Mouse (Mus musculus) hindbrain, postnatal 0 days (tissue): ENCODE results near the gene Fads2. TPM values are rescaled to one million over a fixed set of nuclear protein-coding genes. Genes with fewer than 3 reads are reported as not detected.

Experiments
- ATAC-seq: fragments of 200-750 bp; cut with Nextera tagmentation; 2 replicates; pipeline ENCODE4 v1.8.0; 2017; ENCODE audit warnings: mild to moderate bottlenecking, moderate TSS enrichment, moderate library complexity
- DNase-seq: peaks from one replicate; pipeline ENCODE4 v3.0.0-alpha.2; 2015; ENCODE audit warnings: low spot score
- H3K27ac ChIP-seq: fragments of 300-500 bp; sonication (generic); 2 replicates; pipeline ENCODE4 v1.5.1; 2014; ENCODE audit warnings: mild to moderate bottlenecking
- H3K27me3 ChIP-seq: fragments of 300-500 bp; sonication (generic); 2 replicates; pipeline ENCODE4 v1.6.1; 2014; ENCODE audit warnings: low read length, mixed read lengths; ENCODE audit not compliant: insufficient read depth
- H3K36me3 ChIP-seq: fragments of 300-500 bp; sonication (generic); 2 replicates; pipeline ENCODE4 v1.6.1; 2014; ENCODE audit warnings: low read length, mixed read lengths; ENCODE audit not compliant: insufficient read depth
- H3K4me1 ChIP-seq: fragments of 300-500 bp; sonication (generic); 2 replicates; pipeline ENCODE4 v1.6.1; 2014; ENCODE audit warnings: antibody characterized with exemption, low read length, mixed read lengths; ENCODE audit not compliant: insufficient read depth
- H3K4me2 ChIP-seq: fragments of 300-500 bp; sonication (generic); 2 replicates; pipeline ENCODE4 v1.6.1; 2014; ENCODE audit warnings: low read depth, mild to moderate bottlenecking, low read length, moderate library complexity, mixed read lengths
- H3K4me3 ChIP-seq: fragments of 300-500 bp; sonication (generic); 2 replicates; pipeline ENCODE4 v1.5.1; 2014; ENCODE audit warnings: low read length
- H3K9ac ChIP-seq: fragments of 300-500 bp; sonication (generic); replicated peaks from 2 replicates; pipeline ENCODE4 v1.6.1; 2014; ENCODE audit warnings: mild to moderate bottlenecking, low read length, moderate library complexity, mixed read lengths
- H3K9me3 ChIP-seq: fragments of 300-500 bp; sonication (generic); 2 replicates; pipeline ENCODE4 v1.6.1; 2016; ENCODE audit warnings: low read length, mixed read lengths
- CTCF ChIP-seq: IDR thresholded peaks from 2 replicates; pipeline ENCODE4 v1.5.1; 2016; ENCODE audit warnings: antibody characterized with exemption, control low read depth, low read depth
- whole genome bisulfite sequencing: fragments of 180-500 bp; shearing (Covaris S2); extraction: QIAGEN DNeasy Blood & Tissue Kit; methylation state at CpG from one replicate; pipeline ENCODE4 v1.1.7; 2014; 5-methylcytosine and 5-hydroxymethylcytosine counted together
- polyA plus RNA-seq: library from polyadenylated mRNA; unstranded; fragments of >200 nt; fragmentation: Nextera tagmentation; extraction: Ambion mirVana; gene quantifications from 2 replicates; pipeline ENCODE4 v1.2.1, GENCODE M21; 2015
- total RNA-seq: library from RNA; depleted of rRNA; stranded (reverse); fragments of >200 nt; gene quantifications from 2 replicates; pipeline ENCODE4 v1.2.3, GENCODE M21; 2014

Fads2 gene
- total and polyA plus RNA-seq, 2 experiments from 2014 or later = 260 to 330 TPM

DNA sequence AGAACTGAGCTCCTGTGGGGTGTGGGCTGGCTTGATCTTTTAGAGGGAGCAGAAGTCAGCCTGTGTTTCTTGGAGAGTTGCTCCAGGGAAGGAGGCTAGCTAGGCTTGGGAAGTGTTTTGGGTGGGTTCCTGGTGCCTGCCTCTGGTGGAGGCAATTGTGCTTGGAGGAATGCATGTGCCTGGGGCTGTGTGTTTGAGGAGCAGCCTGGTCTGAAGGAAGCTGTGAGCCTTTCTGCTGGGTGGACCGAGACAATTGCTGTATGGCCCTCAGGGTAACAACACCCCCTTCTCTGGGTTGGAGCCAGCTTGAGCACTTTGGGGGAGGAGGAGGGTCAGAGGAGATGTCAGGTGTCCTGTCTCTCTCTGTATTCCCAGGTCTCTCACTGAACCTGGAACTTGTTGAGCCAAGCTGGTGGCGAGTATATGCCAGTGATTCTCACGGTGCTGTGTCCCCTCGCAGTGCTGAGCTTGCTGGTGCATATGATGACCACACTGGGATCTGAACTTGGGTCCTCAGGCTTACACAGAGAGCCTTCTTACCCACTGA is 82.3 kb downstream of the Fads2 start:
- H3K27ac ChIP-seq = no peak overlapping the region
- ATAC-seq = no peak
- DNase-seq = no peak
- H3K9ac ChIP-seq = peak overlapping the region; percentile 60; the same call in 1 of the 2 replicates
- no peaks in the 10 kb centered on the region for H3K27me3 ChIP-seq
- H3K9me3 ChIP-seq = no peaks in the 10 kb centered on the region
- no peaks in the 10 kb centered on the region for H3K36me3 ChIP-seq
- TF ChIP-seq CTCF = no peak
- peak overlapping the region; percentile 96 for H3K4me2 ChIP-seq
- H3K4me1 ChIP-seq = peaks cover 17% of the 10 kb centered on the region
- WGBS = 72% methylated on average over 4 of the region's 4 CpGs
- peak overlapping the region; percentile 67 for H3K4me3 ChIP-seq

DNA sequence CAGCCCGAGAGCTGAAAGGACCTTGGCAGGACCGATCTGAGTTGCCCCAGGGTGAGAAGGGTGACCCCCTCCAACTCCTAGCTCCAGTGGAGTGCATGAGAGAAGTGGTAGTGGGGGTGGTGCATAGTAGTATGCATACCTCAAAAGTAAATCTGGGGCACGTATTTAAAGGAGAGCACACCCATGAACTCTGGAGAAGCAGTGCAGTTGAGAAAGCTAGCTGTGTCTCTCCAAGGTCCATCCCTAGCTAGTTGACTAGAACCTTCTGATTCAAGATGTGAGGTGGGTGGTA is 83.1 kb downstream of the Fads2 start:
- 7% methylated on average over 3 of the region's 3 CpGs for WGBS
- DNase-seq = no peak
- Histone ChIP-seq H3K27me3 (no peaks in the 10 kb centered on the region), H3K27ac (peak overlapping the region; percentile 51; the same call in 1 of the 2 replicates), H3K4me3 (peak overlapping the region; percentile 67), H3K4me2 (peak overlapping the region; percentile 96), H3K9me3 (no peaks in the 10 kb centered on the region), H3K36me3 (no peaks in the 10 kb centered on the region), H3K4me1 (peaks cover 17% of the 10 kb centered on the region), H3K9ac (peak overlapping the region; percentile 60)
- TF ChIP-seq CTCF = no peak
- no peak for ATAC-seq

DNA sequence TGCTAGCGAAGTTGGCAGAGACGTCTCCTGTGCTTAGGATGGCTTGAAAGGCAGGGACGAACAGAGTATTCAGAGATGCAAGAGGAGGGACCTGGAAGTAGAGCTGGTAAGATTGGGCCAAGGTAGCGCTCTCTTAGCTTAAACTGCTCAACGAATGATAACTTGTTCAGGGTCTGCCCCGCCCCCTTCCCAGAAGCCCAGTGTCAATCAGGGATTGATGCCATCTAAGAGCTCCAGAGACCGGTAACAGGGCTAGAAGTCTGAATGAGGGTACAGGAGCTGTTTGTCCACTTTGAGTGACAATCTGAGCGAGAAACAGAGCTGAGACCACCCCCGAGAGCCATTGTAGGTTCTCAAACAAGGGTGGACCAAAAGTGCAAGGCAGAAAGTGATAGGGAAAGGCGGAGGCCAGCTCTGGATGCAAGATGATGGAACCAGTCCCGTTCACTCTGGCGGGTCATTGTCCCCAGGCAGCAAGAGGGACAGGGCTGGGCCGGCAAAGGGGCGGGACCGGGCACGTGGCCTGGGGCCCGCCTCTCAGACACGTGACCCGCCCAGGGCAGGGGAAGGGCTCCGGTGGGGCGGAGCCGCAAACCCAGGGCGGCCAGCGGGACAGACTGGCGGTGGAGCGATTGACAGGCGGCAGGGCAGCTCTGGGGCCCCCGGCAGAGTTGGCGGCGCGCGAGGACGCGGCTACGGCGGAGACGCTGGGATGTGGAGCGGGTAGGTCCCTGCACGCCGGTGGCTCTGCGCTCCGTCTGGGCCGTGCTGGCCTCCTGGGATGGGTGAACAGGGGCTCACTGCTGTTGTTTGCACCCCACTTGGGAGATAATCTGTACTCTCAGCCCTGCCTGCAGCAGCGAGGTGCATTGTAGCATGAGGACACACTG is 83.7 kb downstream of the Fads2 start:
- H3K4me2 ChIP-seq = peak overlapping the region; percentile 96
- DNase-seq = peak; percentile 86
- peak; percentile 95 for ATAC-seq
- H3K36me3 ChIP-seq = no peaks in the 10 kb centered on the region
- peaks cover 17% of the 10 kb centered on the region for H3K4me1 ChIP-seq
- H3K27ac ChIP-seq = peak overlapping the region; percentile 51; the same call in 1 of the 2 replicates
- WGBS = 5% methylated on average over 42 of the region's 44 CpGs
- peak overlapping the region; percentile 60 for H3K9ac ChIP-seq
- H3K4me3 ChIP-seq = peak overlapping the region; percentile 67
- no peaks in the 10 kb centered on the region for H3K27me3 ChIP-seq
- TF ChIP-seq CTCF = no peak
- no peaks in the 10 kb centered on the region for H3K9me3 ChIP-seq

DNA sequence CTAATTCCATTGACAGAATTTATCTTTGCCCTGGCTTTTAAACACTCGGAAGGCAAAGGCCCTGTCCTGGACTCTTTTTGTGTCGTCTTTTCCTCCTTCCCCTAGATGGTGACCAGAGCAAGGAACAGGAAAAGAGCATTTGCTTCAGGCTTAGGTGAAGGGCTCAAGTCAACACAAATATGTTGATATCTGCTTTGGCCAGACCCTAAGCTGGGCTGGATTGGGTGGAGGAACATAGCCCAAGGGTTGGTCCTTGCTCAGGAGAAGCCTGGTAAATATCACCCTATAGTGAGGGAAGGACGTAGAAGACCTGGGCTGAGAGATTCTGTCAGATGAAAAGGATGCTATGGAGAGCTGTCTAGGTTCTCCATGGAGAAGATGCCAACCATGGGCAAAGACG is 85.4 kb downstream of the Fads2 start:
- WGBS = 89% methylated on average over 4 of the region's 4 CpGs
- no peak for ATAC-seq
- peaks cover 17% of the 10 kb centered on the region for H3K4me1 ChIP-seq
- H3K36me3 ChIP-seq = no peaks in the 10 kb centered on the region
- no peak overlapping the region for H3K9ac ChIP-seq
- H3K27me3 ChIP-seq = no peaks in the 10 kb centered on the region
- H3K9me3 ChIP-seq = no peaks in the 10 kb centered on the region
- no peak for DNase-seq
- H3K27ac ChIP-seq = no peak overlapping the region
- H3K4me2 ChIP-seq = no peak overlapping the region
- no peak overlapping the region for H3K4me3 ChIP-seq
- TF ChIP-seq CTCF = no peak

DNA sequence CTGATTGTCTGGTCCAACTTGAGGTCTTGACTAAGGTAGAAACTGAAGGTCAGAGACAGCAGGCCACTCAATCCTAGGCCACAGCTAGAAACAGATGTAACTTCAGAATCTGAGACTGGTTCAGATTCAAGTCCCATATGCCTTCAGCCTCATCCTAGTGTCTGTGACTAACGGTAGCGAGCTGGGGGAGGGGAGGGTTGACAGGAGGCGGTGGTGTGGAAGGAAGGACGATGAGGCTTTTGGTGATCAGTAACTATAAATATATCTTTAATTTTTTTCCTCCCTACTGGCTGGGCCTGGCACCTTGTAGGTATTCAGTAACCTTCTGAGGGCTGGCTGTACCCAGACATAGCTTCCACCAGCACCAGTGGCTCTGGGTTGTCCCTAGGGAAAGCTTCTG is 86.1 kb downstream of the Fads2 start:
- no peaks in the 10 kb centered on the region for H3K9me3 ChIP-seq
- DNase-seq (no peak), ATAC-seq (no peak)
- no peak for TF ChIP-seq CTCF
- H3K27ac ChIP-seq = no peak overlapping the region
- no peak overlapping the region for H3K4me2 ChIP-seq
- 75% methylated on average over 4 of the region's 4 CpGs for WGBS
- H3K9ac ChIP-seq = no peak overlapping the region
- H3K27me3 ChIP-seq = no peaks in the 10 kb centered on the region
- H3K4me1 ChIP-seq = peaks cover 17% of the 10 kb centered on the region
- no peak overlapping the region for H3K4me3 ChIP-seq
- no peaks in the 10 kb centered on the region for H3K36me3 ChIP-seq

DNA sequence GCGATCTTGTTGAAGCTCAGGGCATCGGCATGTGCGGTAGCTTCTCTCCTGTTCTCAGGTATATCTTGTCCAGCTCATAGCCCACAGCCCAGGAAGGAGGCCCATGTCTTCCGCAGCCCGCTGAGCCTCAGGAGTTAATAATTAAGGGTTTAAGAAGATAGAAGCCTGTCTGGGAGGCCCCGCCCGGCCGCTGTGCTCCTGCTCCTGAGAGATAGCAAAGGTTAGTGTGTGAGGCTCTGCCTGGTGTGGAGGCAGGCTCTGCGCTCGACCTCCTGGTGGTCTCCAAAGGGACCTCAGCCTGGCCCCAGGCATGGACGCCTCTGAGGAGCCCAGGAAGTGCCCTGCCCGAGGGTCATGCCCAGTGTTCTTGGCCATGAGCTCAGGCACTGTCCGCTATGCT is 86.7 kb downstream of the Fads2 start:
- 84% methylated on average over 13 of the region's 13 CpGs for WGBS
- Histone ChIP-seq H3K4me1 (peaks cover 17% of the 10 kb centered on the region), H3K9me3 (no peaks in the 10 kb centered on the region), H3K27me3 (no peaks in the 10 kb centered on the region), H3K36me3 (no peaks in the 10 kb centered on the region), H3K9ac (no peak overlapping the region), H3K4me3 (no peak overlapping the region), H3K27ac (no peak overlapping the region), H3K4me2 (no peak overlapping the region)
- no peak for DNase-seq
- no peak for TF ChIP-seq CTCF
- no peak for ATAC-seq

DNA sequence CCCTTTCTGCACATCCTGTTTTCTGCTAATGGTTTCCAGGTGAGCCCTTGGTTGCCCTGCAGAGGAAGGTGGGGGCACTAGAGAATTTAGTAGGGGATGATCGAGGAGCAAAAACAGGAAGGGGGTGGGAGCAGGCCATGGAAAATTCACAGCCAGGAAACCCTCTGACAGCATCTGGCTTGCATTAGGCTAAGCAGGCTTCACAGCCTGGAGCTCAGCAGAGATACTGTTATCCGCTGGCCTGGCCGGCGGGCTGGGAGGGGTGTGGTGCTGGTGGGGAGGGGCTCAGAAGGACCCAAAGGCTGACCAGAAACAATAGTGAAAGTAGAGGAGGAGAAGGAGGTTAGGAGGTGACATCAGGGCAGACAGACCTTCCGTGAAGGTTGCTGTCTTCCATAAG is 87.6 kb downstream of the Fads2 start:
- H3K9ac ChIP-seq = no peak overlapping the region
- no peak overlapping the region for H3K4me2 ChIP-seq
- H3K27ac ChIP-seq = no peak overlapping the region
- ATAC-seq (no peak), DNase-seq (no peak)
- no peaks in the 10 kb centered on the region for H3K9me3 ChIP-seq
- H3K27me3 ChIP-seq = no peaks in the 10 kb centered on the region
- peaks cover 13% of the 10 kb centered on the region for H3K4me1 ChIP-seq
- H3K4me3 ChIP-seq = no peak overlapping the region
- 77% methylated on average over 5 of the region's 5 CpGs for WGBS
- H3K36me3 ChIP-seq = no peaks in the 10 kb centered on the region
- TF ChIP-seq CTCF = no peak
